Mouse (Mus musculus) thymus, adult 18-20 months (tissue): ENCODE measurements at regions not wholly inside any gene's neighbourhood (a gene's known extent, or its start where the extent isn't known, plus 50 kb on each side); places are given as distances from the start of the nearest gene placed in this dataset.

Source experiments
- DNase-seq, 2 experiments: peaks; one replicate each; pipeline ENCODE4 v3.0.0; 2022; ENCODE audit warnings: mixed read lengths in 2 of 2

- no peak for DNase-seq
These were observed 206.6 kb upstream of the Tet2 start for GRCm38 (mm10) chr3:133751565-133751964.

GRCm38 (mm10) chr3:133753041-133753440 is 208.1 kb upstream of the Tet2 start:
- no peak for DNase-seq

- no peak for DNase-seq
These were observed 209.3 kb upstream of the Tet2 start for GRCm38 (mm10) chr3:133754006-133754910.

GRCm38 (mm10) chr3:133754911-133755259 is 209.9 kb upstream of the Tet2 start:
- DNase-seq: no peak

GRCm38 (mm10) chr3:133757756-133758420 is 212.9 kb upstream of the Tet2 start:
- DNase-seq: no peak

- DNase-seq: no peak
These were observed 213.5 kb upstream of the Tet2 start for GRCm38 (mm10) chr3:133758421-133758820.

GRCm38 (mm10) chr3:133759611-133760010 is 214.7 kb upstream of the Tet2 start:
- no peak for DNase-seq

GRCm38 (mm10) chr3:133760221-133760620 is 215.3 kb upstream of the Tet2 start:
- no peak for DNase-seq

- DNase-seq: no peak
These were observed 218.8 kb upstream of the Tet2 start for GRCm38 (mm10) chr3:133763721-133764120.

GRCm38 (mm10) chr3:133773490-133773889 is 228.6 kb upstream of the Tet2 start:
- DNase-seq: no peak

GRCm38 (mm10) chr3:133774229-133774628 is 229.3 kb upstream of the Tet2 start:
- DNase-seq: no peak

- DNase-seq: no peak
These were observed 231.1 kb upstream of the Tet2 start for GRCm38 (mm10) chr3:133776013-133776412.

- DNase-seq: no peak
These were observed 234.3 kb upstream of the Tet2 start for GRCm38 (mm10) chr3:133779161-133779789.

GRCm38 (mm10) chr3:133783060-133783459 is 238.1 kb upstream of the Tet2 start:
- DNase-seq: no peak

- no peak for DNase-seq
These were observed 246.4 kb upstream of the Tet2 start for GRCm38 (mm10) chr3:133791361-133791760.

GRCm38 (mm10) chr3:133809007-133809552 is 264.1 kb upstream of the Tet2 start:
- DNase-seq: no peak

GRCm38 (mm10) chr3:133818966-133819700 is 274.2 kb upstream of the Tet2 start:
- DNase-seq: no peak

GRCm38 (mm10) chr3:133833739-133834391 is 288.9 kb upstream of the Tet2 start:
- DNase-seq: no peak

- no peak for DNase-seq
These were observed 289.5 kb upstream of the Tet2 start for GRCm38 (mm10) chr3:133834459-133834858.

- DNase-seq: no peak
These were observed 301.4 kb upstream of the Tet2 start for GRCm38 (mm10) chr3:133846301-133846700.

GRCm38 (mm10) chr3:133874383-133874782 is 329.4 kb upstream of the Tet2 start:
- no peak for DNase-seq

GRCm38 (mm10) chr3:133876439-133877072 is 331.6 kb upstream of the Tet2 start:
- DNase-seq: no peak
